Mouse (Mus musculus) layer of hippocampus, adult 18-20 months (tissue): ENCODE results near the gene Olfr1302. TPM values are rescaled to one million over a fixed set of nuclear protein-coding genes. Genes with fewer than 3 reads are reported as not detected.

ENCODE experiments used
- DNase-seq, 2 experiments: peaks; one replicate each; pipeline ENCODE4 v3.0.0; 2022; ENCODE audit warnings: low spot score in 2 of 2
- long read RNA-seq: library from polyadenylated mRNA; stranded (forward); transcript quantifications from one replicate; pipeline ENCODE4 v2.0.0, GENCODE M21; 2021
- total RNA-seq, 2 experiments: library from RNA; stranded (reverse); gene quantifications; 2 replicates each; pipeline ENCODE4 v1.2.3; 2021

Olfr1302 gene
- not detected for total RNA-seq
- long read RNA-seq = 0 reads

- DNase-seq = no peak
These were observed at the start of gene Olfr1302 for GRCm38 (mm10) chr2:111777129-111777528. Gene Olfr1302, plus strand, starts transcription at chr2:111777429.

DNA sequence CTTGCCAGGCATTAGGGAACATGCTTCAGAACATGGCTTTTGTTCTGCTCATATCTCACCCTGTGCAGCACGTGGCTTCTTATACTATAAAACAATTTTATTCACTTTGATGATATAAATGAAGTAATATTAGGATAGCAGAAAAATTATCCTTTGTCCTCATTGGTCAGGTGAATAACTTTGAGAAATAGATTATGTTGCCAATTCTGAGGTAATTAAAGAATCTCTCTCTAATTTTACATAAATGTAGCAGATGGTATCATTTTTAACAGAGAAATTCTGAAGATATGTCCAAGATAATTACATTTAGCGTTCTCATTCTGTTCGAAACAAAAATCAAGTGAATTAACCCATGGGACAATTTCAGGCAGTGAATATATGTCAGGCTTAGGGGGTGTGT lies 26.5 kb upstream of the Olfr1302 start, which contains the start of gene Olfr1301:
Gene Olfr1301, plus strand, starts transcription at position 301 of the 400 bp plus-strand sequence.
- DNase-seq = no peak

DNA sequence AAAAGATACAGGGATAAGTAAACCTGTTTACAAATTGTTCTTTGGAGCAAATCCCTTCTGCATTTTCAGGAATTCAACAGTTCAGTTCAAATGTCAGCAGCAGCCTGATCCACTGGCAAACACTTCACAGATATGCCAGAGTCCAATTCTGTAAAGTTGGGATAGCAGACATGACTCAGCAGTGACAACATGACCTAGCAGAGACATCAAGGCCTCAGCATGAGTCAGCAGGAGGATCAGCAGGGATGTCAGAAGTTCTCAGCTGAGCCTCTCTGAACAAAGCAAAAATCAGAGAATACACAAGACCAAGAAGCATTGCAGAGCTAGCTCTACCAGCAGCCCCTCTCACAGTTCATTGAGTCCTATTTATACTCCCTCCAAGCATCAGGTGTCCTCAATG lies 35.7 kb downstream of the Olfr1302 start:
- DNase-seq = no peak

- DNase-seq = no peak
These were observed 43.0 kb downstream of the Olfr1302 start, which contains the start of gene Olfr1303 for GRCm38 (mm10) chr2:111820240-111820639. Gene Olfr1303, minus strand, starts transcription at chr2:111820340.

Other genes starting within 250 kb of the Olfr1302 start
- not detected for gene Olfr1294, start 237.1 kb upstream of the Olfr1302 start, total RNA-seq
- not detected for gene Olfr1295, start 207.7 kb upstream of the Olfr1302 start, total RNA-seq
- not detected for gene Olfr1297, start 150.9 kb upstream of the Olfr1302 start, total RNA-seq
- not detected for gene Olfr1298, start 128.2 kb upstream of the Olfr1302 start, total RNA-seq
- gene Olfr1299, start 116.0 kb upstream of the Olfr1302 start, total RNA-seq = not detected
- gene Olfr1301, start 26.4 kb upstream of the Olfr1302 start, total RNA-seq = not detected
- not detected for gene Olfr1303, start 42.9 kb downstream of the Olfr1302 start, total RNA-seq
- gene Olfr1305, start 99.7 kb downstream of the Olfr1302 start, total RNA-seq = not detected
- not detected for gene Olfr1306, start 138.8 kb downstream of the Olfr1302 start, total RNA-seq
- gene Olfr1307, start 172.0 kb downstream of the Olfr1302 start, total RNA-seq = under 1 TPM in 1 of 2 experiments, not detected in 1; 0.02 TPM
- gene Olfr1308, start 187.5 kb downstream of the Olfr1302 start, total RNA-seq = not detected
- gene Olfr1309, start 212.9 kb downstream of the Olfr1302 start, total RNA-seq = not detected
- gene Olfr1310, start 235.3 kb downstream of the Olfr1302 start, total RNA-seq = not detected
- not detected for gene Olfr1311, start 247.0 kb downstream of the Olfr1302 start, total RNA-seq